Mouse (Mus musculus) limb, embryonic 11.5 days (tissue): ENCODE measurements around the gene Stoml2. TPM values are rescaled to one million over a fixed set of nuclear protein-coding genes. Genes with fewer than 3 reads are reported as not detected.
A peak's percentile ranks its signal among the peaks of the same experiment; 100 is the strongest.

Experiments
- ATAC-seq: fragments of 200-750 bp; cut with Nextera tagmentation; 2 replicates; pipeline ENCODE4 v1.8.0; 2017; ENCODE audit warnings: low read depth; ENCODE audit not compliant: insufficient number of reproducible peaks, low FRiP score, low TSS enrichment
- DNase-seq: peaks from one replicate; pipeline ENCODE4 v3.0.0-alpha.2; 2015; ENCODE audit warnings: low spot score
- H3K27ac ChIP-seq: fragments of 300-500 bp; sonication (generic); replicated peaks from 2 replicates; pipeline ENCODE4 v1.5.1; 2014; ENCODE audit warnings: low read depth, mild to moderate bottlenecking, low read length
- H3K27me3 ChIP-seq: fragments of 300-500 bp; sonication (generic); 2 replicates; pipeline ENCODE4 v1.6.1; 2014; ENCODE audit warnings: mild to moderate bottlenecking, low read length, mixed read lengths; ENCODE audit not compliant: control insufficient read depth, insufficient read depth
- H3K36me3 ChIP-seq: fragments of 300-500 bp; sonication (generic); 2 replicates; pipeline ENCODE4 v1.6.1; 2014; ENCODE audit warnings: mild to moderate bottlenecking, low read length, moderate library complexity, mixed read lengths; ENCODE audit not compliant: control insufficient read depth, insufficient read depth
- H3K4me1 ChIP-seq: fragments of 300-500 bp; sonication (generic); 2 replicates; pipeline ENCODE4 v1.6.1; 2014; ENCODE audit warnings: low read length, mixed read lengths; ENCODE audit not compliant: control insufficient read depth, insufficient read depth
- H3K4me2 ChIP-seq: fragments of 300-500 bp; sonication (generic); 2 replicates; pipeline ENCODE4 v1.6.1; 2014; ENCODE audit warnings: low read depth, mild to moderate bottlenecking, moderate library complexity; ENCODE audit not compliant: severe bottlenecking
- H3K4me3 ChIP-seq: fragments of 300-500 bp; sonication (generic); 2 replicates; pipeline ENCODE4 v1.5.1; 2014; ENCODE audit warnings: low read depth, low read length
- H3K9ac ChIP-seq: fragments of 300-500 bp; sonication (generic); 2 replicates; pipeline ENCODE4 v1.6.1; 2014; ENCODE audit warnings: mild to moderate bottlenecking, low read length
- H3K9me3 ChIP-seq: fragments of 300-500 bp; sonication (generic); 2 replicates; pipeline ENCODE4 v1.6.1; 2016; ENCODE audit warnings: low read length; ENCODE audit not compliant: control insufficient read depth
- WGBS: fragments of 180-500 bp; shearing (Covaris S2); extraction: QIAGEN DNeasy Blood & Tissue Kit; methylation state at CpG from one replicate; pipeline ENCODE4 v1.1.7; 2014; 5-methylcytosine and 5-hydroxymethylcytosine counted together
- polyA plus RNA-seq: library from polyadenylated mRNA; unstranded; fragments of >200 nt; fragmentation: Nextera tagmentation; extraction: Ambion mirVana; gene quantifications from 2 replicates; pipeline ENCODE4 v1.2.1, GENCODE M21; 2014

The Stoml2 gene
- 411 and 426 TPM in 2 replicates for polyA plus RNA-seq

DNA sequence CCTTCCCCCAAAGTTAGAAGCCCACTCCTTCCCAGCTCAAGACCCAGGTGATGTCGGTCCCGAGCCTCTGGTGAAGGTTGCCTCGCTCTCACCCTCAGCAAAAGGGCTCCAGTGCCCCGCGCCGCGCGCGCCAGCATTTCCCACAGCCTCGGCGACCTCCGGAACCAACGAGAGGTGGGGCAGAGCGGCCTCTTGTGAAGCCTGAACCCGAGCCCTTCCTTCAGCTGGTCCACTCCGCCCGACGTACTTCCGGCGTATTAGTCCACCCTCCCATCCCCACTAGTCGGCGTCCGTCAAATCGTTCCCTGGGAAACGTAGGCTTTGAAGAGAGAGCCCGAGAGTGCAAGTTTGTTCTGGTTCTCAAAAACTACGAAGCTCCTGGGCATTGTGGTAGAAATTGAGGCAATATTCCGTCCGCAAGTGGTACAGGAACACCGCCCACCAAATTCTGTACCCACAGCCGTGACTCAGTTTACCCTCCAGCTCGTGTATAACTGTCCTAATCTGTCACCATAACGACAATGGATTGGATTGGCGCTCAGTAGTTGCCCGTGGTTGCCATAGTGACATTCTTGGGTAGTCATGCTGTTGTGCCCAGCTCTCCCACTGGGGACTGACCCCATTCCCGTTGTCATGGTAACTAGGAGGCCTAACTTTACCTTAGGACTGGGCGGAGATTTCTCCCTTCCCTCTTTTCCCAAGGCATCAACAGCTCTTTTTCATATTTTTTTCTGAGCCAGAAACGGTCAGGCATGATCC lies at the start of gene Stoml2:
Gene Stoml2 (minus strand): TSS at position 474 of the 759 bp plus-strand sequence.
- Histone ChIP-seq H3K4me2 (peak within 1 kb of the TSS; percentile 76), H3K36me3 (peaks cover 10% of the 10 kb centered on the region), H3K27ac (peak within 1 kb of the TSS; percentile 71), H3K27me3 (no peaks in the 10 kb centered on the region), H3K4me1 (peaks cover 6% of the 10 kb centered on the region; the same call in 1 of the 2 replicates), H3K9me3 (no peaks in the 10 kb centered on the region), H3K4me3 (peak within 1 kb of the TSS; percentile 81), H3K9ac (peak within 1 kb of the TSS; percentile 92)
- DNase-seq (peak; percentile 93), ATAC-seq (peak; percentile 93)
- WGBS, result under 1% methylated on average over 38 of the region's 38 CpGs

DNA sequence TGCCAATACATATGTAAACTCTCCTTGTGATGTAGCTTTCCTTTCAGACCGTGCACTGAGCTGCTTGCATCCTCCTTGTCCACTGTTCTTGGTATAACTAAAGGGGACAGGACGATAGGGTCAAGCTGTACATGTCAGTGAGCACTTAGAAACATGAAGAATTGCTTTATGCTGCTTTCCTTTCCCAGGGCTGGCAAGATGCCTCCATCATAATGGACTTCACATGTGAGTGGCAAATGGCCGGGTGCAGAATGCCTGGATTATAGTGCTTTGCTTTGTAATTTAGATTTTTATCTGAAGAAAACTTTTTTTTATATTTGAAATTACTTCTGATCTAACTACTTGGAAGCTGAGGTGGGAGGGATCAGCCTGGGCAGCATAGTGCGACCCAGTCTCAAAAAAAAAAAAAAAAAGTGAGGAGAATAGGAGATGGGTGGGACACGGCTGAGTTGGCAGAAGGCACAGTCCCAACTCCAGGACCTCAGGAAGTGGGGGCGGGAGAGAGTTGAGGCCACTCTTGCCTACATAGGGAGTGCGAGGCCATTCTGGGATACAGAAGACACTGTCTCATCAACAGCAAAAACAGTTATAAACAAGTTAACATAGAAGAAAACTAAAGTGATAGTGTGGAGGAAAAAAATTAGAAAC lies 46.7 kb upstream of the Stoml2 start:
- Histone ChIP-seq H3K36me3 (no peaks in the 10 kb centered on the region), H3K9ac (no peak overlapping the region), H3K4me2 (no peak overlapping the region), H3K9me3 (no peaks in the 10 kb centered on the region), H3K27me3 (no peaks in the 10 kb centered on the region), H3K4me1 (no peaks in the 10 kb centered on the region), H3K4me3 (no peak overlapping the region), H3K27ac (no peak overlapping the region)
- 73% methylated on average over 7 of the region's 7 CpGs for WGBS
- DNase-seq (no peak), ATAC-seq (no peak)

DNA sequence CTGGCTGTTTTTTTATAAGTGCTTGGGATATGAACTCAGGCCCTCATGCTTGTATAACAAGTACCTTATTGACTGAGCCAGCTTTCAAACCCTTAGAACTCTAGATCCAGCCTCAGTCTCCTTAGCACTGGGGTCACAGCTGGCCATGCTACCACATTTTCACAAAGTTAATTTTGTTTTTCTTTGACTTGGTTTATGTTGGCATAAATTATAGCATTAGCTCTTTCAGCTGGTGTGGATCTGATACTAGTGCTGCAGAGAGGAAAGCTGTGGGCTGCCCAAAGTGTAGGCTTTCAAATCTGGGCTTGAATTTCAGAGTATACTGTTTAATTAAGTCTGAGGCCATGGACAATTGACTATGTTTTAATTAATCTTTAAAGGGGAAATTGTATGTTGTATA lies 43.4 kb upstream of the Stoml2 start:
- ATAC-seq (no peak), DNase-seq (no peak)
- no peaks in the 10 kb centered on the region for H3K9me3 ChIP-seq
- no peaks in the 10 kb centered on the region for H3K27me3 ChIP-seq
- H3K4me3 ChIP-seq, result no peak overlapping the region
- no peak overlapping the region for H3K4me2 ChIP-seq
- no peak overlapping the region for H3K9ac ChIP-seq
- no peaks in the 10 kb centered on the region for H3K36me3 ChIP-seq
- H3K27ac ChIP-seq, result no peak overlapping the region
- no peaks in the 10 kb centered on the region for H3K4me1 ChIP-seq

- 0 out of 2 replicates have a peak, but pooled peaks cover 2% of the 10 kb centered on the region for H3K27me3 ChIP-seq
- H3K4me3 ChIP-seq, result no peak overlapping the region
- no peak overlapping the region for H3K27ac ChIP-seq
- no peaks in the 10 kb centered on the region for H3K9me3 ChIP-seq
- 90% methylated on average over 4 of the region's 4 CpGs for whole genome bisulfite sequencing
- H3K4me1 ChIP-seq, result no peaks in the 10 kb centered on the region
- H3K4me2 ChIP-seq, result no peak overlapping the region
- no peaks in the 10 kb centered on the region for H3K36me3 ChIP-seq
- DNase-seq (no peak), ATAC-seq (no peak)
- no peak overlapping the region for H3K9ac ChIP-seq
These were observed 34.0 kb upstream of the Stoml2 start for GRCm38 (mm10) chr4:43065471-43065870.

GRCm38 (mm10) chr4:43060286-43060685 lies 28.8 kb upstream of the Stoml2 start:
- Histone ChIP-seq H3K4me2 (no peak overlapping the region), H3K4me1 (0 out of 2 replicates have a peak, but pooled peaks cover 4% of the 10 kb centered on the region), H3K36me3 (no peaks in the 10 kb centered on the region), H3K27me3 (peaks cover 17% of the 10 kb centered on the region; the same call in 1 of the 2 replicates), H3K9ac (no peak overlapping the region), H3K9me3 (no peaks in the 10 kb centered on the region), H3K27ac (no peak overlapping the region), H3K4me3 (no peak overlapping the region)
- ATAC-seq (no peak), DNase-seq (no peak)
- 70% methylated on average over 3 of the region's 3 CpGs for WGBS

GRCm38 (mm10) chr4:43059697-43060096 lies 28.2 kb upstream of the Stoml2 start:
- WGBS, result 51% methylated on average over 3 of the region's 3 CpGs

DNA sequence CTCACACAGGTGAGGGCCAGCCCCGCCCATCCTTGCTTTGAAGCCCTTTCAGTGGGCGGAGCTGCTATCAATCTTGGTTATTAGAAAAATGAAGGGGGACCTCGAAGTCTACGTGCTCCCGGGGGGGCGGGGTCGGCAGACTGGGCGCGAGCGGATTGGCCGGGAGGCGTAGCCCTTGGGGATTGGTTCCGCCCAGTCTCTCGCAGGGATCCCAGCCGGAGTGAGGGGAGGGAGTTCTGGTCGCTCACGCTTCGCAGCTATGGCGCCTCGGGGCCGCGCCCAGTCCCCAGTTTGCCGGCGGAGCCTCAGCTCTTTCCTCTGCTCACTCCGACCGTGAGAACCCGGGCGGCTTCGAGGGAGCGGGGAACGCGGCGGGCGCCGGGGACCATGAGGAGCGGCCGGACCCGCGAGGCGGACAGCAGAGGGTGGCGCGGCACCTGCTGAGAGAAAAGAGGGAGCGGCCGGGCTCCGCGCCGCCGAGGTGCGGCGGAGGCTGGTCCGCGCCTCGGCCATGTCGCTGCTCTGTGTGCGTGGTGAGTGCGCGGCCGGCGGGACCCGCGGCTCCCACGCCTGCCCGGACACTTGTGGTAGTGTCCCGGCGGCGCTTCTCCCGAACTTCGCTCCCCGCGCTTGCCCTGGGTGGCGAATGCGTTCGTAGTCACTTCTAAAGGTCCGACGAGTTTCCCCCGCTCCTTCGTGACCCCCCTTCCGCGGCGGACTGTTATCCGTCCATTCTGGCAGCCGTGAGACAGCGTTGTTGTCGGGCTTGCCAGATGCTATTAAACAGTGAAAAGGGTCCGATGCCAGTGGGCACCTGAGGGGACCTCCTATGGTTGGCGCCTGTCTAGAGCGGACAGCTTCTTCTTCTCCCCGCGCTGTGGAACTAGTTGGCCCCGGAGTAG lies 27.5 kb upstream of the Stoml2 start, which contains the start of gene Unc13b:
Gene Unc13b (plus strand): TSS at position 201 of the 902 bp plus-strand sequence.
- Histone ChIP-seq H3K36me3 (no peaks in the 10 kb centered on the region), H3K4me1 (0 out of 2 replicates have a peak, but pooled peaks cover 4% of the 10 kb centered on the region), H3K27ac (no peak within 1 kb of the TSS), H3K9me3 (no peaks in the 10 kb centered on the region), H3K9ac (peak within 1 kb of the TSS; percentile 57), H3K4me3 (peak within 1 kb of the TSS; percentile 56), H3K27me3 (peaks cover 17% of the 10 kb centered on the region; the same call in 1 of the 2 replicates), H3K4me2 (peak within 1 kb of the TSS; percentile 96)
- peak; percentile 87 for ATAC-seq
- 1% methylated on average over 88 of the region's 90 CpGs for WGBS
- DNase-seq, result peak; percentile 88

More at GRCm38 (mm10) chr4:43059697-43060096, 28.2 kb upstream of the Stoml2 start:
- Histone ChIP-seq H3K9ac (no peak overlapping the region), H3K4me2 (peak overlapping the region; percentile 96), H3K36me3 (no peaks in the 10 kb centered on the region), H3K27ac (no peak overlapping the region), H3K4me1 (0 out of 2 replicates have a peak, but pooled peaks cover 4% of the 10 kb centered on the region), H3K27me3 (peaks cover 17% of the 10 kb centered on the region; the same call in 1 of the 2 replicates), H3K9me3 (no peaks in the 10 kb centered on the region), H3K4me3 (peak overlapping the region; percentile 56)
- DNase-seq (no peak), ATAC-seq (no peak)

DNA sequence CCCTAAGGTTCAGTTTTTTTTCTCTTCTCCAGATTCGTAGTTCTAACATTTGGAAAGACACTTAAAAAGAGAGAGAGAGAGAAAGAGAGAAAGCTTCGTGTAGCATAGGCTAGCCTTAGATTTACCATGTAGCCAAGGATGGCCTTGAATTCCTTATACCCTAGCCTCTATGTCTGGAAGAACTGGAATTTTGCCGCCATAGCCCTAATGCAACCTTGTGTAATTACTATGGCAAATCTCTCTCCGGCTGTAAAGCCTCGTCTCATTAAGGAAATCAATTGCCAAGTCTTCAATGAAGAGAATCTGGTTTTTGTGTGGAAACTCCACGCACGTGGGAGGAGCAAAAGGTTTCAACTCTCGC lies 26.9 kb upstream of the Stoml2 start:
- Histone ChIP-seq H3K36me3 (no peaks in the 10 kb centered on the region), H3K4me1 (0 out of 2 replicates have a peak, but pooled peaks cover 4% of the 10 kb centered on the region), H3K4me2 (peak overlapping the region; percentile 96), H3K9me3 (no peaks in the 10 kb centered on the region), H3K4me3 (peak overlapping the region; percentile 56; the same call in 1 of the 2 replicates), H3K27me3 (peaks cover 17% of the 10 kb centered on the region; the same call in 1 of the 2 replicates), H3K27ac (no peak overlapping the region), H3K9ac (no peak overlapping the region)
- 26% methylated on average over 8 of the region's 8 CpGs for WGBS
- peak; percentile 20; the same call in 1 of the 2 replicates for ATAC-seq
- DNase-seq, result no peak
